Mouse (Mus musculus) lung, embryonic 14.5 days (tissue): ENCODE data around the gene Rab1b. TPM values are rescaled to one million over a fixed set of nuclear protein-coding genes. Genes with fewer than 3 reads are reported as not detected.

Experiments used
- ATAC-seq: fragments of 200-750 bp; cut with Nextera tagmentation; 2 replicates; pipeline ENCODE4 v1.8.0; 2017; ENCODE audit warnings: mild to moderate bottlenecking, moderate TSS enrichment, moderate library complexity; ENCODE audit not compliant: insufficient read depth
- DNase-seq: peaks from one replicate; pipeline ENCODE4 v3.0.0-alpha.2; 2015
- H3K27ac ChIP-seq: fragments of 300-500 bp; sonication (generic); 2 replicates; pipeline ENCODE4 v1.5.1; 2014; ENCODE audit warnings: low read depth, mild to moderate bottlenecking, moderate library complexity
- H3K27me3 ChIP-seq: fragments of 300-500 bp; sonication (generic); 2 replicates; pipeline ENCODE4 v1.6.1; 2014; ENCODE audit warnings: low read length, control low read depth; ENCODE audit not compliant: insufficient read depth
- H3K36me3 ChIP-seq: fragments of 300-500 bp; sonication (generic); 2 replicates; pipeline ENCODE4 v1.6.1; 2014; ENCODE audit warnings: control low read depth; ENCODE audit not compliant: insufficient read depth
- H3K4me1 ChIP-seq: fragments of 300-500 bp; sonication (generic); 2 replicates; pipeline ENCODE4 v1.6.1; 2014; ENCODE audit warnings: antibody characterized with exemption, control low read depth; ENCODE audit not compliant: insufficient read depth
- H3K4me2 ChIP-seq: fragments of 300-500 bp; sonication (generic); 2 replicates; pipeline ENCODE4 v1.6.1; 2014; ENCODE audit warnings: mild to moderate bottlenecking
- H3K4me3 ChIP-seq: fragments of 300-500 bp; sonication (generic); 2 replicates; pipeline ENCODE4 v1.5.1; 2014; ENCODE audit warnings: low read depth, low read length
- H3K9ac ChIP-seq: fragments of 300-500 bp; sonication (generic); 2 replicates; pipeline ENCODE4 v1.6.1; 2014
- H3K9me3 ChIP-seq: fragments of 300-500 bp; sonication (generic); 2 replicates; pipeline ENCODE4 v1.6.1; 2016; ENCODE audit warnings: low read depth, low read length, control low read depth
- CTCF ChIP-seq: IDR thresholded peaks from 2 replicates; pipeline ENCODE4 v1.5.1; 2016; ENCODE audit warnings: antibody characterized with exemption, low read depth
- WGBS: fragments of 180-500 bp; shearing (Covaris S2); extraction: QIAGEN DNeasy Blood & Tissue Kit; methylation state at CpG from one replicate; pipeline ENCODE4 v1.1.7; 2014; 5-methylcytosine and 5-hydroxymethylcytosine counted together
- polyA plus RNA-seq: library from polyadenylated mRNA; unstranded; fragments of >200 nt; fragmentation: Nextera tagmentation; extraction: Ambion mirVana; gene quantifications from 2 replicates; pipeline ENCODE4 v1.2.1, GENCODE M21; 2014

Rab1b gene
- polyA plus RNA-seq, 1 experiment from 2014 or later: 289 TPM

DNA sequence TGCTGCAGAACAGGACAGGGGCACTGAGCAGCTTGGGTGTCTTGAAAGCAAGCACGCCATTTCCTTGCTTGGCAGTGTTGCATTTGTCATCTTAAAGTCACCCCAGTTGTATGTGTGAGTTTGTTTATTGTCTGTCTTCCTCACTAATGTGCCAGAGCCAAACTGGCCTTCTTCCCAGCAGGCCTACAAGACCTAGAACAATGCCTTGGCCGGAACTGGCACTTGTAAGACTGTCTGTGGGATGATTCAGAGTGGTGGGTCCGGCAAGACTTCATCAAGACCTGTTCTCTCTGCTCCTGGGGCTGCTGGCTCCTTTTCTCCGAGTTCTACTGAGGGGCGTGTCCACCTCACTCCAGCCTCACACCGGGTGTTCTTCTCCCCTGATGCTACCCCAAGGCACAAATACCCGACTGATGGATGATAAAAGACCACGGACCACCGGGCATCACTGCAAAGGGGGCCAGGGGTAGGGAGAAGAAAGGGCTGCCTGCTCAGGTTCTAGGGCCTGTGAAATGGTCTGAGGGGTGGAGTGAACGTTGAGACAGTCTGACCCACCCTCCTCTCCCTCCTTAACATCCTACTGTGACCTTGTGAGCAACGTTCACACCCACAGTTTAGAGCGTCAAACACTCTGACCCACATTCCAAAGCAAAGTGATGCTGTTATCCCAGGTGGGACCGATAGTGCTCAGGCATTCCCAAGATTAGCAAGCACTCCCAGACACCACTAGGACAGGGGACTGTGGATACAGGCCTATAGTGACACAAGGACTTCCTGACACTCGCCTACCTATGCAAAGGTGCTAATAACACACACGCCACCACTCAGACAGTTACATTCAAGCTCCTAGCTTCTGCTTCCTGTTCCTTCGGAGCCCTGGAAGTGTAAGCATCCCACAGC, 48.7 kb downstream of the Rab1b start:
- Histone ChIP-seq H3K9ac (peak overlapping the region; percentile 28; the same call in 1 of the 2 replicates), H3K27me3 (peaks cover under 1% of the 10 kb centered on the region; the same call in 1 of the 2 replicates), H3K27ac (peak overlapping the region; percentile 90; the same call in 1 of the 2 replicates), H3K4me3 (no peak overlapping the region), H3K4me1 (peaks cover 40% of the 10 kb centered on the region), H3K36me3 (no peaks in the 10 kb centered on the region), H3K4me2 (peak overlapping the region; percentile 4; the same call in 1 of the 2 replicates), H3K9me3 (no peaks in the 10 kb centered on the region)
- no peak for TF ChIP-seq CTCF
- no peak for ATAC-seq
- DNase-seq: peak; percentile 72
- WGBS: 16% methylated on average over 16 of the region's 16 CpGs

DNA sequence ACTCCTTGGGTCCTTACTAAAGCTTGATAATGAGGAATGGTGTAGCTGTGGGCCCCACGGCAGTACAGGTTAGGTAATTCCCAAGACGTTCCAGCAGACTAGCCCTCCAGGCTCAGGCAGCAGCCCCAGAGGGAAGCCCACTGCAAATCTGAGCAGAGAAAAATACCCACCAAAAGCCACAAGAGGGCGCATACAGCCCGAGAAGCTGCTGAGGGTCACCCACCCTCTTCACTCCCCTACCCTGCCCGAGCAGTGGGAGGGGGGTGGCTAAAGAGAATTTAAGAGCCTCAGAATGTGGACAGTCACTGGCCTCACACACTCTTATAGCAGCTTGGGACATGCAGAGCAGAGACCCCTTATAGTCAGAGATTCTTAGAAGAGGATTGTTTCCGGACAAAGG, 50.6 kb downstream of the Rab1b start:
- H3K27ac ChIP-seq: no peak overlapping the region
- H3K36me3 ChIP-seq: 0 out of 2 replicates have a peak, but pooled peaks cover 3% of the 10 kb centered on the region
- 8% methylated on average over 6 of the region's 6 CpGs for WGBS
- peak; percentile 4; the same call in 1 of the 2 replicates for ATAC-seq
- H3K27me3 ChIP-seq: peaks cover 18% of the 10 kb centered on the region
- no peak overlapping the region for H3K4me3 ChIP-seq
- H3K4me2 ChIP-seq: 0 out of 2 replicates have a peak overlapping the region, but pooled peaks have one; percentile 16
- TF ChIP-seq CTCF: peak; percentile 85
- peak; percentile 90 for DNase-seq
- H3K4me1 ChIP-seq: peaks cover 37% of the 10 kb centered on the region
- H3K9ac ChIP-seq: no peak overlapping the region
- H3K9me3 ChIP-seq: no peaks in the 10 kb centered on the region

DNA sequence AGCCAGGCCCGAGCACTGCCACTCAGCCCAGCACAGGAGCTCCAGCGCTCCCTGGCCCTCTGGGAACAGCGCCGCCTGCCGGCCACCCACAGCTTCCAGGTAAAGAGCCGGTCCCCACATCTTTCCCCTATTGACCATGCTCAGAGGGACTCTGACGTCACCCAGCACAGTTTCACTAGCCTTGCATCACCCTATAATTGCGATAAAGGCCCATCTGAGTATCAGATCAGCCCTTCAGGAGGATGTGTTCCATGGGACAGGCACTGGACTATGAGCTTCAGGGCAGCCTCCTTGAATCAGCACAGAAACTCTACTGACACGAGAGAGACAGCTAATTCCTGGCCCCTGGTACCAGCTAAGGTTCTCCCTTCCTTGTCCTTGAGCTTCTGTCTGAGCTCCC, 53.0 kb downstream of the Rab1b start:
- Histone ChIP-seq H3K4me1 (peaks cover 17% of the 10 kb centered on the region), H3K4me2 (no peak overlapping the region), H3K27ac (no peak overlapping the region), H3K4me3 (no peak overlapping the region), H3K9ac (no peak overlapping the region), H3K36me3 (peaks cover 8% of the 10 kb centered on the region; the same call in 1 of the 2 replicates), H3K9me3 (no peaks in the 10 kb centered on the region), H3K27me3 (peaks cover 19% of the 10 kb centered on the region)
- ATAC-seq: no peak
- 13% methylated on average over 9 of the region's 9 CpGs for WGBS
- TF ChIP-seq CTCF: peak; percentile 87
- peak; percentile 65 for DNase-seq

DNA sequence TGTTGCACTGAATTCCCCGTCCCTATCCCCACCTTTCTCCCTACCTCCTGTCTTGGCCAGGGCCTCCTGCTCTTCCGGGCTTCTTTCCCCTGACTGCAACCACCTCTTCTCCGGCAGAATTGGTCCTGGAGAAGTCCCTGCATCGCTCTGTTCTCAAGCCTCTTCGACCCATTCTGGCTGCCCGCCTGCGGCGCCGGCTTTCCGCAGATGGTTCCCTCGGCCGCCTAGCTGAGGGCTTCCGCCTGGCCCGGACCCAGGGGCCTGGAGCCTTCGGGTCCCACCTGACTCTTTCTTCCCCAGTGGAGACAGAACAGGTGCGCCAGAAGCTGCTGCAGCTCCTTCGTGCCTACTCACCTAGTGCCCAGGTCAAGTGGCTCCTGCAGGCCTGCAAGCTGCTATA, 54.0 kb downstream of the Rab1b start:
- Histone ChIP-seq H3K4me1 (peaks cover 8% of the 10 kb centered on the region; the same call in 1 of the 2 replicates), H3K4me2 (no peak overlapping the region), H3K9me3 (no peaks in the 10 kb centered on the region), H3K4me3 (0 out of 2 replicates have a peak overlapping the region, but pooled peaks have one; percentile 4), H3K9ac (no peak overlapping the region), H3K27me3 (peaks cover 19% of the 10 kb centered on the region), H3K27ac (no peak overlapping the region), H3K36me3 (peaks cover 17% of the 10 kb centered on the region)
- WGBS: 55% methylated on average over 17 of the region's 17 CpGs
- ATAC-seq (no peak), DNase-seq (no peak)
- no peak for TF ChIP-seq CTCF

DNA sequence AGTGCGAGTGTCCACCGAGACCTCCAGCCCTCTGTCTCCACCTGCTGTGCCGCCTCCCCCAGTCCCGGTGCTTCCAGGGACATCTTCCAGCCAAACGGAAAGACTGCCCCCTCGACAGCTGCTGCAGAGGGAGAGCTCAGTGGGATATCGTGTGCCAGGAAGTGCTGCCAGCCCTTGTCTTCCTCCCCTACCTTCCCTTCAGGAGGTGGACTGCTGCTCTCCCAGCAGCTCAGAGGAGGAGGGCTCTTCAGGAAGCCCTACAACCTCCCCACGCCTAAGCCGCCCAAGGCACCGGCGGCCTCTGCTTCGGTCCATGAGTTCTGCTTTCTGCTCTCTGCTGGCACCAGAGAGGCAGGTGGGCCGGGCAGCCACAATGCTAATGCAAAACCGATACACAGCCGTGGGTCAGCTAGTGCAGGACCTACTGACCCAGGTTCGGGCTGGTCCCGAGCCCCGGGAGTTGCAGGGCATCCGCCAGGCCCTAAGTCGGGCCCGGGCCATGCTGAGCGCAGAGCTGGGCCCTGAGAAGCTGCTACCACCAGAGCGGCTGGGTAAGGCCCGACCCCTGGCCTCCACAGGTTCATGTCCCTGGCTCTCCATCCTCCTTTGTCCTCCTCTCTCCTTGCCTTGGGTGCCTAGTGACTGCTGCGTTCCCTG, 54.6 kb downstream of the Rab1b start:
- Histone ChIP-seq H3K36me3 (peaks cover 22% of the 10 kb centered on the region), H3K4me2 (peak overlapping the region; percentile 56; the same call in 1 of the 2 replicates), H3K27me3 (peaks cover 19% of the 10 kb centered on the region), H3K9me3 (no peaks in the 10 kb centered on the region), H3K9ac (no peak overlapping the region), H3K4me1 (0 out of 2 replicates have a peak, but pooled peaks cover 5% of the 10 kb centered on the region), H3K27ac (no peak overlapping the region), H3K4me3 (peak overlapping the region; percentile 4; the same call in 1 of the 2 replicates)
- TF ChIP-seq CTCF: no peak
- ATAC-seq (no peak), DNase-seq (no peak)
- WGBS: 32% methylated on average over 25 of the region's 25 CpGs

DNA sequence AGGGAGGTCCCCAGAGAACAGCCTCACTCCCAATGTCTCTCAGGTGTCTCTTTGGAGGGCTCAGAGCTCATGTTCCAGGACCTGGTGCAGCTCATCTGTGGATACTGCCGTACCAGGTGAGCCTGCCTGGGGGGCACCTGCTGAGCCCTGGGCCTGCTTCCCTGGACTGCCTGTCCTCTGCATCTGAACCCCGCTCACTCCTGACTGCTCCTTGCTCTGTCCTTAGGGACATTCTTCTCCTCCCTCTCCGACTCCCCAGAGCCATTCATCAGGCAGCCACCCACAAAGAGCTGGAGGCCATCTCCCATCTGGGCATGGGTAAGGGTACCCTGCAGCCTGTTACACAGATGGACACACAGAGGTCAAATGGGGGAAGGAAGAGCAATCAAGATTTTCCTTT, 55.4 kb downstream of the Rab1b start:
- Histone ChIP-seq H3K27me3 (peaks cover 19% of the 10 kb centered on the region), H3K4me1 (no peaks in the 10 kb centered on the region), H3K9ac (peak overlapping the region; percentile 9; the same call in 1 of the 2 replicates), H3K9me3 (no peaks in the 10 kb centered on the region), H3K4me2 (peak overlapping the region; percentile 56), H3K36me3 (peaks cover 30% of the 10 kb centered on the region), H3K27ac (peak overlapping the region; percentile 46; the same call in 1 of the 2 replicates), H3K4me3 (peak overlapping the region; percentile 31)
- ATAC-seq (no peak), DNase-seq (no peak)
- TF ChIP-seq CTCF: no peak
- 63% methylated on average over 3 of the region's 3 CpGs for WGBS
